Mouse (Mus musculus) limb, embryonic 14.5 days (tissue): ENCODE results near the gene Wrap73. TPM values are rescaled to one million over a fixed set of nuclear protein-coding genes. Genes with fewer than 3 reads are reported as not detected.

Experiments used
- ATAC-seq: fragments of 200-750 bp; cut with Nextera tagmentation; 2 replicates; pipeline ENCODE4 v1.8.0; 2017; ENCODE audit warnings: low read depth, moderate number of reproducible peaks, moderate TSS enrichment; ENCODE audit not compliant: low FRiP score
- DNase-seq: peaks from one replicate; pipeline ENCODE4 v3.0.0-alpha.2; 2015; ENCODE audit warnings: low spot score
- H3K27ac ChIP-seq: fragments of 300-500 bp; sonication (generic); replicated peaks from 2 replicates; pipeline ENCODE4 v1.5.1; 2014; ENCODE audit warnings: low read depth, mild to moderate bottlenecking, low read length, moderate library complexity, mixed read lengths
- H3K27me3 ChIP-seq: fragments of 300-500 bp; sonication (generic); 2 replicates; pipeline ENCODE4 v1.6.1; 2014; ENCODE audit warnings: low read length, mixed read lengths; ENCODE audit not compliant: control insufficient read depth, insufficient read depth
- H3K36me3 ChIP-seq: fragments of 300-500 bp; sonication (generic); 2 replicates; pipeline ENCODE4 v1.6.1; 2014; ENCODE audit warnings: mild to moderate bottlenecking, low read length, moderate library complexity, mixed read lengths; ENCODE audit not compliant: control insufficient read depth, insufficient read depth
- H3K4me1 ChIP-seq: fragments of 300-500 bp; sonication (generic); 2 replicates; pipeline ENCODE4 v1.6.1; 2014; ENCODE audit warnings: antibody characterized with exemption, low read length, mixed read lengths; ENCODE audit not compliant: control insufficient read depth, insufficient read depth
- H3K4me2 ChIP-seq: fragments of 300-500 bp; sonication (generic); replicated peaks from 2 replicates; pipeline ENCODE4 v1.6.1; 2014; ENCODE audit warnings: low read depth, mild to moderate bottlenecking, low read length, moderate library complexity; ENCODE audit not compliant: severe bottlenecking
- H3K4me3 ChIP-seq: fragments of 300-500 bp; sonication (generic); replicated peaks from 2 replicates; pipeline ENCODE4 v1.5.1; 2014; ENCODE audit warnings: low read length
- H3K9ac ChIP-seq: fragments of 300-500 bp; sonication (generic); 2 replicates; pipeline ENCODE4 v1.6.1; 2014; ENCODE audit warnings: mild to moderate bottlenecking, low read depth, low read length, moderate library complexity; ENCODE audit not compliant: severe bottlenecking
- H3K9me3 ChIP-seq: fragments of 300-500 bp; sonication (generic); 2 replicates; pipeline ENCODE4 v1.6.1; 2016; ENCODE audit warnings: low read length; ENCODE audit not compliant: control insufficient read depth
- POLR2A ChIP-seq: fragments of 200-500 bp; IDR thresholded peaks from 2 replicates; pipeline ENCODE4 v1.8.0; 2012; ENCODE audit warnings: inconsistent platforms, mild to moderate bottlenecking, moderate library complexity, borderline replicate concordance; ENCODE audit not compliant: insufficient read depth, insufficient read length; ENCODE audit errors: extremely low read depth
- WGBS: fragments of 180-500 bp; shearing (Covaris S2); extraction: QIAGEN DNeasy Blood & Tissue Kit; methylation state at CpG from one replicate; pipeline ENCODE4 v1.1.7; 2014; 5-methylcytosine and 5-hydroxymethylcytosine counted together
- polyA plus RNA-seq, 2 experiments: library from polyadenylated mRNA; depleted of rRNA in 1 of 2; stranded (reverse) in 1 of 2; unstranded in 1 of 2; fragments of >200 nt; fragmentation: Nextera tagmentation in 1 of 2; extraction: Ambion mirVana in 1 of 2; gene quantifications; 2 replicates each; pipeline versions ENCODE4 v1.2.1 to v1.2.3; 2012 to 2014

The Wrap73 gene
- polyA plus RNA-seq, 2 experiments, result 37.9 to 38.2 TPM

- Histone ChIP-seq H3K27ac (no peak overlapping the region), H3K4me2 (no peak overlapping the region), H3K4me3 (no peak overlapping the region), H3K27me3 (peaks cover 6% of the 10 kb centered on the region), H3K4me1 (0 out of 2 replicates have a peak, but pooled peaks cover 5% of the 10 kb centered on the region), H3K9me3 (no peaks in the 10 kb centered on the region), H3K9ac (no peak overlapping the region), H3K36me3 (peaks cover 32% of the 10 kb centered on the region)
- TF ChIP-seq POLR2A, result no peak
- ATAC-seq, result no peak
- WGBS, result 74% methylated on average over 10 of the region's 10 CpGs
- DNase-seq, result no peak
These were observed 4.2 kb downstream of the Wrap73 start for GRCm38 (mm10) chr4:154146342-154146741.

- Histone ChIP-seq H3K9ac (no peak overlapping the region), H3K4me3 (no peak overlapping the region), H3K9me3 (no peaks in the 10 kb centered on the region), H3K36me3 (peaks cover 81% of the 10 kb centered on the region), H3K27me3 (no peaks in the 10 kb centered on the region), H3K4me2 (no peak overlapping the region), H3K27ac (no peak overlapping the region), H3K4me1 (peaks cover under 1% of the 10 kb centered on the region; the same call in 1 of the 2 replicates)
- WGBS, result 75% methylated on average over 11 of the region's 11 CpGs
- DNase-seq, result no peak
- no peak for TF ChIP-seq POLR2A
- no peak for ATAC-seq
These were observed 11.9 kb downstream of the Wrap73 start for GRCm38 (mm10) chr4:154154104-154154503.

- Histone ChIP-seq H3K4me3 (no peak overlapping the region), H3K36me3 (peaks cover 70% of the 10 kb centered on the region), H3K9me3 (no peaks in the 10 kb centered on the region), H3K9ac (no peak overlapping the region), H3K27me3 (no peaks in the 10 kb centered on the region), H3K27ac (no peak overlapping the region), H3K4me1 (peaks cover 10% of the 10 kb centered on the region), H3K4me2 (no peak overlapping the region)
- DNase-seq (no peak), ATAC-seq (no peak)
- no peak for TF ChIP-seq POLR2A
- 82% methylated on average over 7 of the region's 7 CpGs for WGBS
These were observed 13.9 kb downstream of the Wrap73 start for GRCm38 (mm10) chr4:154156050-154156449.

GRCm38 (mm10) chr4:154157970-154158662 lies 15.9 kb downstream of the Wrap73 start:
- Histone ChIP-seq H3K27me3 (no peaks in the 10 kb centered on the region), H3K27ac (no peak overlapping the region), H3K9me3 (no peaks in the 10 kb centered on the region), H3K4me1 (peaks cover 15% of the 10 kb centered on the region), H3K9ac (no peak overlapping the region), H3K4me3 (no peak overlapping the region), H3K4me2 (no peak overlapping the region), H3K36me3 (peaks cover 52% of the 10 kb centered on the region)
- no peak for TF ChIP-seq POLR2A
- DNase-seq (no peak), ATAC-seq (no peak)
- 96% methylated on average over 14 of the region's 14 CpGs for WGBS

GRCm38 (mm10) chr4:154159002-154159401 lies 16.8 kb downstream of the Wrap73 start:
- H3K4me2 ChIP-seq, result no peak overlapping the region
- H3K27ac ChIP-seq, result no peak overlapping the region
- peaks cover 47% of the 10 kb centered on the region for H3K36me3 ChIP-seq
- 14% methylated on average over 6 of the region's 6 CpGs for WGBS
- H3K9ac ChIP-seq, result no peak overlapping the region
- H3K4me1 ChIP-seq, result peaks cover 15% of the 10 kb centered on the region
- H3K4me3 ChIP-seq, result peak overlapping the region; percentile 91; the same call in 1 of the 2 replicates
- no peak; the same call in 1 of the 2 replicates for TF ChIP-seq POLR2A
- no peaks in the 10 kb centered on the region for H3K9me3 ChIP-seq
- no peak; the same call in 1 of the 2 replicates for ATAC-seq
- peak; percentile 81 for DNase-seq
- H3K27me3 ChIP-seq, result no peaks in the 10 kb centered on the region
